ENCODE assay signal across 10 mouse cellular contexts in genomic region chr3:107374948-107375664, GRCm38 (mm10). TPM values are rescaled to one million over a fixed set of nuclear protein-coding genes. Genes with fewer than 3 reads are reported as not detected.
DNase-seq lines count a peak whose midpoint lies in the region; ATAC-seq lines count a peak whose summit lies in the region.
"Had no signal": no experiment of that assay in that cellular context is flagged by ENCODE, and none has a peak within 500 bp of the region (broad histone marks: within the 10 kb centered on the region; RNA-seq: fewer than 3 reads in every experiment).

No protein-coding gene starts in this region.

- WGBS in midbrain, embryonic 12.5 days, result 16% methylated on average over 6 of the region's 6 CpGs
- 22% methylated on average over 6 of the region's 6 CpGs for WGBS in midbrain, embryonic 11.5 days
- WGBS in hindbrain, embryonic 15.5 days, result 14% methylated on average over 6 of the region's 6 CpGs

- no peak overlapping the region for H3K9ac ChIP-seq in midbrain, embryonic 12.5 days (replicated peaks)
- no peak overlapping the region for H3K9ac ChIP-seq in midbrain, embryonic 11.5 days (ENCODE audit: low read length)
- H3K9ac ChIP-seq in hindbrain, embryonic 15.5 days, result no peak overlapping the region
- H3K9ac ChIP-seq: limb, embryonic 12.5 days; lung, embryonic 15.5 days had no signal

- intact Hi-C loops in left cerebral cortex, postnatal 10 days (cut with DNase I), result loop anchor here (5.0 kb wide), 1 partner anchor 82 kb away; the partner anchor contains the start of gene Kcnc4

- ATAC-seq in midbrain, embryonic 12.5 days (ENCODE audit: low FRiP score, low read depth), result peak; percentile 44; the same call in 1 of the 2 replicates
- no peak for ATAC-seq in midbrain, embryonic 11.5 days (ENCODE audit: low FRiP score)
- ATAC-seq in hindbrain, embryonic 15.5 days (ENCODE audit: low FRiP score, low read depth), result peak; percentile 80

- no peak overlapping the region for H3K4me3 ChIP-seq in midbrain, embryonic 12.5 days
- no peak overlapping the region for H3K4me3 ChIP-seq in midbrain, embryonic 11.5 days (ENCODE audit: low read depth, low read length)
- H3K4me3 ChIP-seq in hindbrain, embryonic 15.5 days, result no peak overlapping the region
- H3K4me3 ChIP-seq: limb, embryonic 12.5 days; lung, embryonic 15.5 days had no signal

- DNase-seq in gastrocnemius, adult 18-20 months (ENCODE audit: low spot score), result peak; percentile 11
- no peak for DNase-seq in gastrocnemius, postnatal 4 days (ENCODE audit: low spot score in 2 of 2)
- no peak for DNase-seq in midbrain, embryonic 11.5 days (ENCODE audit: low spot score, missing footprints)
- no peak for DNase-seq in yolk sac, embryonic 10.5 days (ENCODE audit: low spot score)
- no peak for DNase-seq in left cerebral cortex, postnatal 10 days (ENCODE audit: extremely low spot score in 1 of 2, low spot score in 2 of 2)
- DNase-seq: kidney, adult 2 months had no signal

- no peaks in the 10 kb centered on the region for H3K4me1 ChIP-seq in midbrain, embryonic 12.5 days
- H3K4me1 ChIP-seq in midbrain, embryonic 11.5 days (ENCODE audit: control insufficient read depth, insufficient read depth, low read length), result no peaks in the 10 kb centered on the region
- H3K4me1 ChIP-seq in hindbrain, embryonic 15.5 days (replicated peaks), result peaks cover 15% of the 10 kb centered on the region; the same call in 1 of the 2 replicates
- H3K4me1 ChIP-seq: lung, embryonic 15.5 days had no signal

- H3K4me2 ChIP-seq in midbrain, embryonic 12.5 days (replicated peaks), result no peak overlapping the region
- no peak overlapping the region for H3K4me2 ChIP-seq in midbrain, embryonic 11.5 days
- no peak overlapping the region for H3K4me2 ChIP-seq in hindbrain, embryonic 15.5 days
- H3K4me2 ChIP-seq: limb, embryonic 12.5 days; lung, embryonic 15.5 days had no signal

- H3K9me3 ChIP-seq in midbrain, embryonic 12.5 days, result no peaks in the 10 kb centered on the region
- H3K9me3 ChIP-seq in midbrain, embryonic 11.5 days (ENCODE audit: control insufficient read depth, low read length), result no peaks in the 10 kb centered on the region
- H3K9me3 ChIP-seq in hindbrain, embryonic 15.5 days, result no peaks in the 10 kb centered on the region
- H3K9me3 ChIP-seq: limb, embryonic 12.5 days; lung, embryonic 15.5 days had no signal

- H3K27ac ChIP-seq in midbrain, embryonic 12.5 days (replicated peaks), result no peak overlapping the region
- no peak overlapping the region for H3K27ac ChIP-seq in midbrain, embryonic 11.5 days (ENCODE audit: low read depth, low read length)
- H3K27ac ChIP-seq in hindbrain, embryonic 15.5 days (replicated peaks), result no peak overlapping the region
- H3K27ac ChIP-seq: limb, embryonic 12.5 days; lung, embryonic 15.5 days had no signal

- no peaks in the 10 kb centered on the region for H3K36me3 ChIP-seq in midbrain, embryonic 12.5 days
- no peaks in the 10 kb centered on the region for H3K36me3 ChIP-seq in midbrain, embryonic 11.5 days (ENCODE audit: control insufficient read depth, insufficient read depth, low read length)
- no peaks in the 10 kb centered on the region for H3K36me3 ChIP-seq in hindbrain, embryonic 15.5 days
- H3K36me3 ChIP-seq: limb, embryonic 12.5 days; lung, embryonic 15.5 days had no signal

- no peaks in the 10 kb centered on the region for H3K27me3 ChIP-seq in midbrain, embryonic 12.5 days
- no peaks in the 10 kb centered on the region for H3K27me3 ChIP-seq in midbrain, embryonic 11.5 days (ENCODE audit: control insufficient read depth, insufficient read depth, low read length)
- no peaks in the 10 kb centered on the region for H3K27me3 ChIP-seq in hindbrain, embryonic 15.5 days
- H3K27me3 ChIP-seq: limb, embryonic 12.5 days had no signal

RNA-seq across cellular contexts. Expression of gene Rbm15, which starts 41.6 kb away (rescaled TPM):
- 10 to 100 TPM; 21.3 to 23.5 TPM for total RNA-seq in gastrocnemius, adult 18-20 months (2021)
- 10 to 100 TPM; 29.0 to 31.3 TPM for total RNA-seq in gastrocnemius, postnatal 4 days (2021)
- 15.7 and 17.5 TPM in 2 replicates for polyA plus RNA-seq in midbrain, embryonic 12.5 days (2016; fragmentation: Nextera tagmentation; extraction: Ambion mirVana)
- 19.9 and 20.6 TPM in 2 replicates for polyA plus RNA-seq in midbrain, embryonic 11.5 days (2014; fragmentation: Nextera tagmentation; extraction: Ambion mirVana)
- polyA plus RNA-seq in hindbrain, embryonic 15.5 days (2015; fragmentation: Nextera tagmentation; extraction: Ambion mirVana), result 6.9 and 7.5 TPM in 2 replicates
- total RNA-seq in left cerebral cortex, postnatal 10 days (2021), result 10 to 100 TPM; 21.3 to 23.3 TPM
